Mouse (Mus musculus) olfactory bulb, adult 2 months (tissue): ENCODE data around the gene Serpine1. TPM values are rescaled to one million over a fixed set of nuclear protein-coding genes. Genes with fewer than 3 reads are reported as not detected.
A peak's percentile ranks its signal among the peaks of the same experiment; 100 is the strongest.

Source experiments
- H3K27ac ChIP-seq: fragments of 200-500 bp; 2 replicates; pipeline ENCODE4 v1.5.1; 2012; ENCODE audit warnings: low read depth, low read length; ENCODE audit not compliant: insufficient read depth
- H3K4me1 ChIP-seq: fragments of 200-500 bp; 2 replicates; pipeline ENCODE4 v1.6.1; 2012; ENCODE audit warnings: low read length; ENCODE audit not compliant: control insufficient read depth, insufficient read depth
- H3K4me3 ChIP-seq: fragments of 200-500 bp; 2 replicates; pipeline ENCODE4 v1.5.1; 2012; ENCODE audit warnings: mild to moderate bottlenecking, low read depth, low read length, moderate library complexity; ENCODE audit not compliant: insufficient read depth
- CTCF ChIP-seq: fragments of 200-500 bp; IDR thresholded peaks from 2 replicates; pipeline ENCODE4 v1.5.1; 2012; ENCODE audit warnings: low read depth, mild to moderate bottlenecking, low read length, moderate library complexity; ENCODE audit not compliant: insufficient read depth
- POLR2A ChIP-seq: fragments of 200-500 bp; IDR thresholded peaks from 2 replicates; pipeline ENCODE4 v1.6.1; 2012; ENCODE audit warnings: mild to moderate bottlenecking, low read depth, low read length, moderate library complexity; ENCODE audit not compliant: insufficient read depth
- WGBS: fragments of 180-500 bp; shearing (Covaris S2); methylation state at CpG from one replicate; pipeline ENCODE4 v1.1.7; 2018; 5-methylcytosine and 5-hydroxymethylcytosine counted together
- polyA plus RNA-seq: library from polyadenylated mRNA; stranded (reverse); fragments of >200 nt; gene quantifications from 2 replicates; pipeline ENCODE4 v1.2.4, GENCODE M21; 2012; ENCODE audit warnings: low replicate concordance; ENCODE audit not compliant: missing spikeins, insufficient read depth, insufficient read length

Gene Serpine1
- polyA plus RNA-seq, 1 experiment: not detected

DNA sequence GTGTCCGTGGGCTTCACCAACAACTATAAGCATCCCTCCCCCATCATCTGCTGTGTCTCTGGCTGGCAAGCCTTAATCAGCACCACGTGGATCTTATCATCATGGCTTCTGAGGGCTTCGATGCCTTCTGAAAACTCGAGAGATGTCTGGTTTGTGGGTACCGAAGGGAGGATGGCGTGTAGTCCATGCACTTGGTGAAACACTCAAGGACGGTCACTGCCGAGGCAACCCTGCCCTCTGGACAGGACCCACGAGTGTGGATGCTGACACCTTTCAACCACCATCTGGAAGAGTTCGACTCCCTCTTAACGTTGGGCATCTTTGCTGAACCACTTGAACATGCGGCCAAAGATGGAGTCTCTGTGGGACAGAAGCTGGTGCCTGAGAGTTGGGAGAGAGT lies 38.8 kb upstream of the Serpine1 start:
- Histone ChIP-seq H3K4me1 (peaks cover 2% of the 10 kb centered on the region), H3K4me3 (no peak overlapping the region), H3K27ac (no peak overlapping the region)
- 93% methylated on average over 12 of the region's 12 CpGs for WGBS
- TF ChIP-seq CTCF: no peak
- TF ChIP-seq POLR2A: no peak

DNA sequence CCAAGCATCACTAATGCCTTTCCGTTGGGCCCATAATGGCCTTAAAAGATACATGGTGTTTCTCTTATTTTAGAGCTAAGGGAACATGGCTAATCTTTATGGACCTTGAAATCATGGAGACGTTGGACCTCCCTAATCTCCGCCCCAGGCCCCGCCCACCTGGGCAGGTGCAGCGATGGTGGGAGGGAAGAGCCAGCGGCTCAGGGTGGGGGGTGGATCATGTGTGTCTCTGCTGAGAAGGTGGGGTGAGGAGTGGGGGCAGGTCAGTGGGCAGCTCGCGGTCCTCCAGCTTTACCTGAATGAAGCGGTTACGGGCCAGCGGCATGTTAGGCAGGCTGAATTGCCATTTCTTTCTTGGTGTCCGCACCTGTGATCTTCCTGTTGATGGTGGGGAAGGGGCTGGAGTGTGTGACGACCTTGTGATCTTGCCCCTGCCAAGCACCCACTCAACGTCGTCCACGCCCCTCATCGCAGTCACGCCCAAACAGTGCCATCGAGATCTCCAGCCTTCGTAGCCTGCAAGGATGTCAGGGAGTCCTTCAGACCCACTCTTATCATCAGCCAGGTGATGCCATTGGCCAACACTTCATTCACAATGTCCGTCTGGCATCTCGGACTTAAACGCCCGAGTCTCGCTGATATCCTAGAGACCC lies 38.0 kb upstream of the Serpine1 start:
- 62% methylated on average over 25 of the region's 25 CpGs for WGBS
- no peak overlapping the region for H3K4me3 ChIP-seq
- no peak overlapping the region for H3K27ac ChIP-seq
- TF ChIP-seq CTCF (no peak), POLR2A (no peak)
- no peaks in the 10 kb centered on the region for H3K4me1 ChIP-seq

- H3K4me3 ChIP-seq: no peak overlapping the region
- H3K27ac ChIP-seq: no peak overlapping the region
- TF ChIP-seq POLR2A (no peak), CTCF (no peak)
- WGBS: 63% methylated on average over 6 of the region's 6 CpGs
- peaks cover 7% of the 10 kb centered on the region for H3K4me1 ChIP-seq
Measured at GRCm38 (mm10) chr5:137108111-137108510, 36.0 kb upstream of the Serpine1 start.

- whole genome bisulfite sequencing: 76% methylated on average over 8 of the region's 8 CpGs
- Histone ChIP-seq H3K27ac (no peak overlapping the region), H3K4me3 (no peak overlapping the region), H3K4me1 (peaks cover 12% of the 10 kb centered on the region)
- no peak for TF ChIP-seq POLR2A
- TF ChIP-seq CTCF: no peak
Measured at GRCm38 (mm10) chr5:137107670-137108069, 35.6 kb upstream of the Serpine1 start.

GRCm38 (mm10) chr5:137107024-137107423 lies 35.0 kb upstream of the Serpine1 start:
- Histone ChIP-seq H3K27ac (no peak overlapping the region), H3K4me3 (no peak overlapping the region), H3K4me1 (peaks cover 18% of the 10 kb centered on the region)
- WGBS: 2% methylated on average over 6 of the region's 6 CpGs
- TF ChIP-seq POLR2A (no peak), CTCF (no peak)

DNA sequence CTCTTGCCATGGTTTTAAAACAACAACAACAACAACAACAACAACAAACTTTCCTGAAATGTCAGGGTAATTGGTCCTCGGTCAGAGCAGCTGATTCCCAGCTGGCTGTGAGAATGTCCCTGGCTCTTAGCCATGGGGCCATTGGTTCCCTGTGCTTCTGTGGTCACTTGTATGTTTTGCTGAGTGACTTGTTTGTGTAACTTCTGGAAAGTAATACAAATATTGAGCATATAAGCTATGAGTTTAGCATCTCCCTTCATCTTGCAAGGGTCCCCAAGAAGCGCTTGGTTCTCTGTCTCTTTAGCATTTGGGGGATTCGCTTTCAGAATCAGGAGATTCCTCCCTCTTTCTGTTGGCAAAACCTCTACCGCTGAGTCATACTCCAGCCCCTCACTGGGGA lies 34.4 kb upstream of the Serpine1 start:
- Histone ChIP-seq H3K27ac (no peak overlapping the region), H3K4me1 (peaks cover 20% of the 10 kb centered on the region), H3K4me3 (no peak overlapping the region)
- WGBS: 41% methylated on average over 4 of the region's 4 CpGs
- TF ChIP-seq CTCF: no peak

DNA sequence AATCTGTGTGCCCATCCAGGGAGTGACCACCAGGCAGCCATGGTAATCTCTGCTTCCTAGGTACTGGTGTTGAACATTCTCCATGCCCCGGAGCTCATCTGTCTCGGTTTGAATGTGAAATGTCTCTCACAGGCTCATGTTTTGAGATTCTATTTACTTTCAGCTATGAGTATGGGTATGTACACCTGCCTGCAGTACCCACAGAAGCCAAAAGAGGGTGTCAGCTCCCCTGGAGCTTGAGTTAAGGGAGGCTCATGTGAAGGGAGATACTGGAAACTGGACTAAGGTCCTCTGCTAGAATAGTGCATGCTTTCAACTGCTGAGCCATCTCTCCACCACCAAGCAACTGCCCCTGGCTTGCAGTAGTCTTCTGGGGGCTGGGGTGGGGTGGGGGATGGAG lies 31.9 kb upstream of the Serpine1 start:
- Histone ChIP-seq H3K4me1 (peaks cover 24% of the 10 kb centered on the region), H3K27ac (no peak overlapping the region), H3K4me3 (no peak overlapping the region)
- TF ChIP-seq POLR2A: no peak
- TF ChIP-seq CTCF: no peak
- 94% methylated on average over 2 of the region's 2 CpGs for WGBS

DNA sequence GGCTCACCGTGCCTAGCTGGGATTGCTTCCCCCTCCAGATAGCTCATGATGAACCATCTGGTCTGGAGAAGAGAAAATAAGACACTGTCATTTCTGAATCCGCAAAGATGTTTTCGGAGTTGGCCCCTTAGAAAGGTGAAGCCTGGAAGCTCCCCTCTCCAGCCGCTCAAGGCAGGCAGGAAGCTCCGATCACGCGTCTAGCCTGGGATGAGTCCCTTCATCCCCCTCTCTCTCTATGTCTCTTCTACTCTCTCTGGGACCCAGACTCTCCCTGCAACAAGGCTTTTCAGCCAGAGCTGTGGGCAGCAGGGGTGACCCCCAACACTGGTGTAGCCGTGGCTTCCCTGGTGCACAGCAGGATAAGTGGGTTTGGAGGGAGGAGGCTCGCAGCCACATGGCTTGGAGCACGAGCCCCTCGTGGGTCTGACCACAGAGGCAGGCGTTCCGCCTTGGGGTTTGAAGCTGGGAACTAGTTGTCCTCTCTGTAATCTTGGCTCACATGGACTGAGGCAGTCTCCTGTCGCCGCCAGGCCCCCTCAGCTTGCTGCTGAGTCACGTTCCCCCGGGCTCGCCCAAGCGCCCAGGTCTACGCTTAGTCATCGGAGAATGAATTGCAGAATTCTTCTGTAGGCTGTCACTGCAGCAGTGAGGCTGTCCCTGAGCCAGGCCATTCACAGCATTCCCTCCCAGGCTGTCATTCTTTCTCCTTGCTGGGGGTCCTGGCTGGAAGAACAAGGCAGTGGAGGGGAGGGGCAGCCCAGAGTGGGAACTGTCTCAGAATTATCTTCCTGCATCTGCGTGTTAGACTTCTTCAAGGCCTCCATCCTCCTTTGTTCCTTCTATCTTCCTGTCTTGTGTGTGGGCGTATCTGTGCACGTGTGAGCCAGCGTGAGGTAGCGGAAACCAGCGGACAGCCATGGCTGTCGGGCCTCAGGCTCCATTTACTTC lies 30.8 kb upstream of the Serpine1 start:
- WGBS: 40% methylated on average over 28 of the region's 28 CpGs
- Histone ChIP-seq H3K4me1 (peaks cover 24% of the 10 kb centered on the region), H3K27ac (peak overlapping the region; percentile 53), H3K4me3 (no peak overlapping the region)
- no peak for TF ChIP-seq CTCF
- TF ChIP-seq POLR2A: no peak

GRCm38 (mm10) chr5:137102078-137102477 lies 30.0 kb upstream of the Serpine1 start:
- TF ChIP-seq CTCF (no peak), POLR2A (no peak)
- Histone ChIP-seq H3K4me3 (no peak overlapping the region), H3K4me1 (peaks cover 24% of the 10 kb centered on the region), H3K27ac (peak overlapping the region; percentile 34; the same call in 1 of the 2 replicates)
- 78% methylated on average over 10 of the region's 10 CpGs for WGBS
